Mouse (Mus musculus) MEL (cell line): ENCODE data around the gene Zic5.

Experiments
- CHD2 ChIP-seq: IDR thresholded peaks from 2 replicates; pipeline ENCODE4 v1.6.1; 2011; ENCODE audit warnings: low read length, improper control_type of control experiment
- CTCF ChIP-seq, 3 experiments: IDR thresholded peaks in 2 of 3; conservative IDR thresholded peaks in 1 of 3; 2 replicates each; pipeline ENCODE4 v1.5.1; 2011 to 2012; ENCODE audit warnings: low read length in 3 of 3, low read depth in 2 of 3, mild to moderate bottlenecking in 2 of 3, improper control_type of control experiment in 1 of 3, inconsistent platforms in 1 of 3, mixed read lengths in 1 of 3, moderate library complexity in 1 of 3; ENCODE audit not compliant: control insufficient read depth in 1 of 3, insufficient read depth in 1 of 3, poor library complexity in 1 of 3, severe bottlenecking in 1 of 3
- E2F4 ChIP-seq: IDR thresholded peaks from 2 replicates; pipeline ENCODE4 v1.6.1; 2011; ENCODE audit warnings: low read depth, low read length, improper control_type of control experiment, borderline replicate concordance
- EP300 ChIP-seq, 2 experiments: IDR thresholded peaks; 2 replicates each; pipeline ENCODE4 v1.6.1; 2011; ENCODE audit warnings: improper control_type of control experiment in 2 of 2, low read length in 2 of 2, low read depth in 1 of 2, mild to moderate bottlenecking in 1 of 2
- KAT2A ChIP-seq: conservative IDR thresholded peaks from 2 replicates; pipeline ENCODE4 v1.6.1; 2012; ENCODE audit warnings: low read depth, low read length, improper control_type of control experiment, inconsistent platforms
- MYC ChIP-seq: IDR thresholded peaks from 2 replicates; pipeline ENCODE4 v1.6.1; 2011; ENCODE audit warnings: low read depth, mild to moderate bottlenecking, low read length, improper control_type of control experiment, moderate library complexity
- POLR2AphosphoS5 ChIP-seq: IDR thresholded peaks from 2 replicates; pipeline ENCODE4 v1.6.1; 2012; ENCODE audit warnings: low read depth, borderline replicate concordance, mild to moderate bottlenecking, inconsistent platforms, low read length, moderate library complexity, mixed read lengths
- RCOR1 ChIP-seq: IDR thresholded peaks from 2 replicates; pipeline ENCODE4 v1.6.1; 2012; ENCODE audit warnings: low read depth, mild to moderate bottlenecking, inconsistent platforms, low read length, improper control_type of control experiment
- TAL1 ChIP-seq: IDR thresholded peaks from 2 replicates; pipeline ENCODE4 v1.6.1; 2012; ENCODE audit warnings: mild to moderate bottlenecking, inconsistent platforms, low read length, moderate library complexity, mixed read lengths

DNA sequence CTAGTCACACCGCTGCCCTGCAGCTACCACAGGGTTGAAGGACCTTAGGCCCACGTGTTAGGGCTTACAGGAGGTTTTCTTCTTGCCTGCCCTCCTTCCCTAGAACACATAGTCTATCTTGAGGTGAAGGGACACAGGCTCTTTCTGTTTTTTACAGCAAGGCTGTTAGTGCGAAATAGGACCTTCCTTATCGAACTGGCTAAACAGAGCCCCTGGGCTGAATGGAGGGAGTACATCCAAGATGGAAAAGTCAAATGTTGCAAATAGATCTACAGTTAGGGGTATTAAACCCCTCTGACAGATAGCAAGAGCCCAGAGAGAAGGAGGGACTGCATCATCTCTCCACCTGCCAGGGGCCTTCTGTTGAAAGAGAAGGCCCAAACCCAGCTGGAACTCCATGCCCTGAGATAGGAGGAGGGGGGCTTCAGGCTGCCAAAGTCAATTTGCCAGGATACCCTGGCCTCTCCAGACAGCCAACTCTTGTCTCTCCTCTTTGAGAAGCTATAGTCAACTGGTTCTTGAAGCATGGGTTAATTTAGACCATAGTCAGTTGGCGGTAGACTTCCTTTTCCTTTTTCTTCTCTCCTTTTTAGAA, 13.8 kb downstream of the Zic5 start:
- TF ChIP-seq POLR2AphosphoS5 (no peak), E2F4 (no peak), CTCF (IDR thresholded peaks at IDR 0.05 in 2 of 3, conservative IDR thresholded peaks at IDR 0.05 in 1 of 3; ENCODE audit: control insufficient read depth in 1 of 3, insufficient read depth in 1 of 3, low read depth in 2 of 3, low read length in 3 of 3, poor library complexity in 1 of 3, severe bottlenecking in 1 of 3) (no peak), RCOR1 (no peak), MYC (no peak), TAL1 (no peak), KAT2A (no peak), EP300 (IDR thresholded peaks at IDR 0.05; ENCODE audit: low read depth in 1 of 2, low read length in 2 of 2) (no peak), CHD2 (no peak)
